Mouse (Mus musculus) forebrain, embryonic 12.5 days (tissue): Measurements from ENCODE around the gene Bag2. TPM values are rescaled to one million over a fixed set of nuclear protein-coding genes. Genes with fewer than 3 reads are reported as not detected.
A peak's percentile ranks its signal among the peaks of the same experiment; 100 is the strongest.

ENCODE experiments used
- ATAC-seq: fragments of 200-750 bp; cut with Nextera tagmentation; 2 replicates; pipeline ENCODE4 v1.8.0; 2017; ENCODE audit warnings: moderate TSS enrichment; ENCODE audit not compliant: low FRiP score
- H3K27ac ChIP-seq: fragments of 300-500 bp; sonication (generic); 2 replicates; pipeline ENCODE4 v1.5.1; 2016; ENCODE audit warnings: mild to moderate bottlenecking
- H3K27me3 ChIP-seq: fragments of 300-500 bp; sonication (generic); 2 replicates; pipeline ENCODE4 v1.6.1; 2016; ENCODE audit warnings: mild to moderate bottlenecking
- H3K36me3 ChIP-seq: fragments of 300-500 bp; sonication (generic); replicated peaks from 2 replicates; pipeline ENCODE4 v1.6.1; 2016; ENCODE audit warnings: mild to moderate bottlenecking
- H3K4me1 ChIP-seq: fragments of 300-500 bp; sonication (generic); 2 replicates; pipeline ENCODE4 v1.6.1; 2016
- H3K4me2 ChIP-seq: fragments of 300-500 bp; sonication (generic); 2 replicates; pipeline ENCODE4 v1.6.1; 2016; ENCODE audit warnings: mild to moderate bottlenecking, moderate library complexity
- H3K4me3 ChIP-seq: fragments of 300-500 bp; sonication (generic); replicated peaks from 2 replicates; pipeline ENCODE4 v1.5.1; 2016; ENCODE audit warnings: mild to moderate bottlenecking
- H3K9ac ChIP-seq: fragments of 300-500 bp; sonication (generic); 2 replicates; pipeline ENCODE4 v1.6.1; 2016; ENCODE audit warnings: mild to moderate bottlenecking
- H3K9me3 ChIP-seq: fragments of 300-500 bp; sonication (generic); 2 replicates; pipeline ENCODE4 v1.6.1; 2016
- WGBS: fragments of 180-500 bp; shearing (Covaris S2); methylation state at CpG from one replicate; pipeline ENCODE4 v1.1.7; 2016; 5-methylcytosine and 5-hydroxymethylcytosine counted together
- polyA plus RNA-seq: library from polyadenylated mRNA; unstranded; fragments of >200 nt; fragmentation: Nextera tagmentation; extraction: Ambion mirVana; gene quantifications from 2 replicates; pipeline ENCODE4 v1.2.1, GENCODE M21; 2016

Gene Bag2
- polyA plus RNA-seq, 1 experiment from 2014 or later, result 28.3 TPM

- no peaks in the 10 kb centered on the region for H3K27me3 ChIP-seq
- no peak overlapping the region for H3K4me3 ChIP-seq
- no peak overlapping the region for H3K27ac ChIP-seq
- H3K4me1 ChIP-seq, result peaks cover 12% of the 10 kb centered on the region
- H3K9ac ChIP-seq, result no peak overlapping the region
- peak; percentile 64; the same call in 1 of the 2 replicates for ATAC-seq
- H3K4me2 ChIP-seq, result peak overlapping the region; percentile 26
- no peaks in the 10 kb centered on the region for H3K36me3 ChIP-seq
- 7% methylated on average over 10 of the region's 10 CpGs for WGBS
- H3K9me3 ChIP-seq, result no peaks in the 10 kb centered on the region
Observed at GRCm38 (mm10) chr1:33714796-33715195, 42.8 kb downstream of the Bag2 start.

- WGBS, result 89% methylated on average over 5 of the region's 5 CpGs
- no peak overlapping the region for H3K9ac ChIP-seq
- no peaks in the 10 kb centered on the region for H3K9me3 ChIP-seq
- H3K27ac ChIP-seq, result no peak overlapping the region
- no peak overlapping the region for H3K4me3 ChIP-seq
- no peaks in the 10 kb centered on the region for H3K36me3 ChIP-seq
- no peak for ATAC-seq
- peaks cover 8% of the 10 kb centered on the region for H3K4me1 ChIP-seq
- no peak overlapping the region for H3K4me2 ChIP-seq
- no peaks in the 10 kb centered on the region for H3K27me3 ChIP-seq
Observed at GRCm38 (mm10) chr1:33712026-33712425, 45.6 kb downstream of the Bag2 start.

DNA sequence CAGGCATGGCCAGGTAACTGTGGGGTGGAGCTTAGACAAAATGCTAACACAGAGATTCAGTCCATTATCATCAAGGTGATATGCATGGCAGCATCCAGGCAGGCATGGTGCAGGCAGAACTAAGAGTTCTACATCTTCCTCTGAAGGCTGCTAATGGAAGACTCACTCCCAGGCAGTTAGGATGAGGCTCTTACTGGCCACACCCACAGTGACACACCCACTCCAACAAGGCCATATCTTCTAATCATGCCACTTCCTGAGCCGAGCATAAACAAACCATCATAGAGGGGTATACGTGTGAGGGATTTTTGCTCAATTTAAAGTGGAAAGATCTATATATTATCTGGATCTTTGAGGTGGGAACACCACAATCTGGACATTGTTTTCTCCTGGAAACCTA, 48.0 kb downstream of the Bag2 start:
- Histone ChIP-seq H3K27me3 (no peaks in the 10 kb centered on the region), H3K9ac (no peak overlapping the region), H3K4me2 (no peak overlapping the region), H3K4me3 (no peak overlapping the region), H3K9me3 (no peaks in the 10 kb centered on the region), H3K4me1 (peaks cover 5% of the 10 kb centered on the region; the same call in 1 of the 2 replicates), H3K36me3 (no peaks in the 10 kb centered on the region), H3K27ac (no peak overlapping the region)
- ATAC-seq, result no peak
- WGBS, result 86% methylated on average over 2 of the region's 2 CpGs

GRCm38 (mm10) chr1:33701244-33701643, 56.4 kb downstream of the Bag2 start:
- Histone ChIP-seq H3K4me2 (no peak overlapping the region), H3K9ac (no peak overlapping the region), H3K27ac (no peak overlapping the region), H3K36me3 (no peaks in the 10 kb centered on the region), H3K4me1 (no peaks in the 10 kb centered on the region), H3K4me3 (no peak overlapping the region), H3K27me3 (no peaks in the 10 kb centered on the region), H3K9me3 (no peaks in the 10 kb centered on the region)
- ATAC-seq, result no peak
- 81% methylated on average over 3 of the region's 3 CpGs for WGBS

GRCm38 (mm10) chr1:33696016-33696415, 61.6 kb downstream of the Bag2 start:
- no peak overlapping the region for H3K4me2 ChIP-seq
- H3K4me3 ChIP-seq, result no peak overlapping the region
- no peak for ATAC-seq
- no peaks in the 10 kb centered on the region for H3K4me1 ChIP-seq
- no peaks in the 10 kb centered on the region for H3K9me3 ChIP-seq
- H3K36me3 ChIP-seq, result no peaks in the 10 kb centered on the region
- H3K27me3 ChIP-seq, result no peaks in the 10 kb centered on the region
- WGBS, result 85% methylated on average over 2 of the region's 2 CpGs
- no peak overlapping the region for H3K27ac ChIP-seq
- no peak overlapping the region for H3K9ac ChIP-seq

Other genes with a start within 250 kb of the Bag2 start
- gene Prim2, start 88.0 kb downstream of the Bag2 start, polyA plus RNA-seq, result 50.0 and 50.7 TPM in 2 replicates
- gene Rab23, start 37.9 kb downstream of the Bag2 start, polyA plus RNA-seq, result 30.7 and 32.3 TPM in 2 replicates
- gene Zfp451, start 56.8 kb upstream of the Bag2 start, polyA plus RNA-seq, result 51.9 and 55.6 TPM in 2 replicates
- gene Bend6, start 150.0 kb upstream of the Bag2 start, polyA plus RNA-seq, result 3.7 and 3.9 TPM in 2 replicates
- gene Dst, start 150.4 kb upstream of the Bag2 start, polyA plus RNA-seq, result 26.8 and 30.8 TPM in 2 replicates